Mouse (Mus musculus): ENCODE data around the gene Alpk1. TPM values are rescaled to one million over a fixed set of nuclear protein-coding genes. Genes with fewer than 3 reads are reported as not detected.

The Alpk1 gene
- polyA plus RNA-seq, 1 experiment from 2014 or later, result 0.60 TPM

DNA sequence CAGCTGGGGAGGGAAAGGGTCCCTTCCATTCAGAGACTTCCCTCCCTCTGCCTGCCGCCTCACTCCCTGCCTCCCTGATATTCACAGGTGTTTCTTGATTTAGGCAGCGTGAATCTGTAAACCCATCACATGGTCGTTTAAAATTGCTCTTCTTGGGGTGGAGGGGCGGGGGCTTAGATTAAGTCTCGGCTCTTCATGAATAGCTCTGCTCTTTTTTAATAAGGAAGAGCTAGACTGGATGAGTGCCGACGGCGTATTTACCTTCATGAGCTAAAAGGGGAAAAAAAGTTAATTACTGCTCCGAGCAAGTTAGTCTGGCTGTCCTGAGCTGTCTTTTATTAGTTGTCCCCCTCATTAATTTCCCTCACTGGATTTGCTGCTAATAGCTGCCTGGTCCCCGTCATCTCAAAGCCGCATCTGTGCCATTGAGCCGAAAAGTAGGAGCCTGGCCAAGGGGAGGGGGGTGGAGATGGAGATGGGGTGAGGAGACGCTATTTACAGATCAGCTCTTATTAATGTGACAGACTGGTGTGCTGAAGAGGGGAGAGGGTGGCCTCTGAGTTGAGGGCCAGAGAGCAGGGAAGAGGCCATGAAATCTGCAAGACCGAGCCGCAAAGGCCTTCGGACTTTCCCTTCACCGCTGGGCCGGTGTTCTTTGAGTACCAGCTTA lies 134.0 kb downstream of the Alpk1 start:
- peaks cover 35% of the 10 kb centered on the region for H3K27me3 ChIP-seq (ENCODE audit: control insufficient read depth, insufficient read depth, low read length)
- no peak overlapping the region for H3K4me3 ChIP-seq (ENCODE audit: low read depth, low read length)
- 49% methylated on average over 18 of the region's 18 CpGs for WGBS
- H3K4me1 ChIP-seq (ENCODE audit: control insufficient read depth, insufficient read depth, low read length), result no peaks in the 10 kb centered on the region
- H3K4me2 ChIP-seq (ENCODE audit: low read depth, low read length), result no peak overlapping the region
- no peaks in the 10 kb centered on the region for H3K36me3 ChIP-seq (replicated peaks; ENCODE audit: control insufficient read depth, insufficient read depth, low read depth, low read length)
- H3K9ac ChIP-seq (replicated peaks; ENCODE audit: low read length), result no peak overlapping the region
- no peak for DNase-seq (ENCODE audit: low spot score)
- no peaks in the 10 kb centered on the region for H3K9me3 ChIP-seq (replicated peaks; ENCODE audit: control insufficient read depth, low read length)
- H3K27ac ChIP-seq (replicated peaks; ENCODE audit: low read depth, low read length), result no peak overlapping the region
- ATAC-seq (replicated peaks; ENCODE audit: insufficient number of reproducible peaks, low FRiP score, low TSS enrichment, low read depth), result no peak

DNA sequence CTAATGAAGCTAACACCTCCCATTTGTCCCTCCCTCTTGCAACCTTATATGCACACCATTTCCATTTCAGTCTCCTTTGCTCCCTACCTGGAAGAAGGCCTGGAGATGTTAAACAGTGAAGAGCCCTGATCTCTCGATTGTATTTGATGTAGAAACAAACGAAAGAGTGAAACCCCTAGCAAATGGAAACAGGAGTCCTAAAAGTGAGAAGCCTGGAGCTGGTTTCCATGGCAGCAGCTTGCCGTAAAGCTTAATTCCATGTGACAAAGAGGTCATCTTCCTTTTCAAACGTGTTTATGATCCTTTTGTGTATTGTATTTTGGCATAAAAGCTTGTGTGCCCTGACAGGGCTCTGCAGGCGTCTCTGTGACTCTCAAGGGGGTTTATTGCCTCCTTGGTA lies 138.1 kb downstream of the Alpk1 start:
- H3K9ac ChIP-seq (replicated peaks; ENCODE audit: low read length), result no peak overlapping the region
- WGBS, result 6% methylated on average over 5 of the region's 5 CpGs
- no peak overlapping the region for H3K4me3 ChIP-seq (ENCODE audit: low read depth, low read length)
- H3K36me3 ChIP-seq (replicated peaks; ENCODE audit: control insufficient read depth, insufficient read depth, low read depth, low read length), result no peaks in the 10 kb centered on the region
- ATAC-seq (replicated peaks; ENCODE audit: insufficient number of reproducible peaks, low FRiP score, low TSS enrichment, low read depth) (no peak), DNase-seq (ENCODE audit: low spot score) (no peak)
- H3K27me3 ChIP-seq (ENCODE audit: control insufficient read depth, insufficient read depth, low read length), result peaks cover 68% of the 10 kb centered on the region
- no peak overlapping the region for H3K4me2 ChIP-seq (ENCODE audit: low read depth, low read length)
- H3K9me3 ChIP-seq (replicated peaks; ENCODE audit: control insufficient read depth, low read length), result no peaks in the 10 kb centered on the region
- H3K4me1 ChIP-seq (ENCODE audit: control insufficient read depth, insufficient read depth, low read length), result no peaks in the 10 kb centered on the region; the same call in 1 of the 2 replicates
- no peak overlapping the region for H3K27ac ChIP-seq (replicated peaks; ENCODE audit: low read depth, low read length)

DNA sequence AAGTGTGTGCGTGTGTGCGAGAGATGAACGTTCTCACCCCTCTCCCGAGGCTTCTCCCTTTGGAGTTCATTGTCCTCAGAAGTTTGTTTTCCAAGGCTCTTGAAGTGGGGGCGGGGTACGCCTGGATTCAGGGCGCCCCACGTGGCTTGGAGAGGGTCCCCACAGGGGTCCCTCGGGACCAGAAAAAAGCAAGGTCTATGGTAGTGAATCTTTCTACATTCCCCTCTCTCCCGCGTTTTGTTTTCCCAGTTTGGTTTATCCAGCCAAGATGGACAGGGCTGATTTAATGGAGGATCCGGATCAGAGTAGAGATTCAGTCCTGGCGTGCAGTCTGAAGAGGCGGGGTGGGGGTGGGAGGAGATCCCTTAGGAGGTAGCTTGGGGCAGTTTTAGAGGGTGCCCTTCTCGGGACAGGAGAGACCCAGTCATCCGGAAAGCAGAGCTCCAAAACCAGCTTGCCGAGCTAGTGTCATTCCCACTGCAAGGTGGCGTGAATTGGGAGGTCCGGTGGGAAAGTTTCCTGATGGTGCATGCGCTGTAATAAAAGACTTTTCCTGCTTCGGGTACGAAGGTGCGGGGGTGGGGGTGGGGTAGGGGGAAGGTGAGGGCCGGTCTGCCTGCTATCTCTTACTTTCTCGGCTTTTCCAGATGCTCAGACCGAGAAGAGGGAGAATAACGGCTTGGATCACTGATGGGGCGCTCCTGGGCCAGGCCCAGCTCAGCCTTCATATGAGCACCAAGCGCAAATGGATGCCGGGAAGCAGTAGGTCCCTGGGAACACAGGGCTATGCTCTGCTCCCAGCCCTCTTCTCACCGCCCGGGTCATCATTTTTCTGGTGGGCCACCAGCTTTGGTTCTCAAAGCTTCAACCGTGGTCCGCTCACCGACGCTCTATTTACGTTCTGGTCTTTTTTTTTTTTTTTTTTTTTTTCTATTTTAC lies 139.3 kb downstream of the Alpk1 start:
- Histone ChIP-seq H3K4me3 (ENCODE audit: low read depth, low read length) (no peak overlapping the region), H3K27me3 (ENCODE audit: control insufficient read depth, insufficient read depth, low read length) (peaks cover 69% of the 10 kb centered on the region), H3K9ac (replicated peaks; ENCODE audit: low read length) (no peak overlapping the region), H3K9me3 (replicated peaks; ENCODE audit: control insufficient read depth, low read length) (no peaks in the 10 kb centered on the region), H3K4me1 (ENCODE audit: control insufficient read depth, insufficient read depth, low read length) (no peaks in the 10 kb centered on the region; the same call in 1 of the 2 replicates), H3K27ac (replicated peaks; ENCODE audit: low read depth, low read length) (no peak overlapping the region), H3K4me2 (ENCODE audit: low read depth, low read length) (no peak overlapping the region), H3K36me3 (replicated peaks; ENCODE audit: control insufficient read depth, insufficient read depth, low read depth, low read length) (no peaks in the 10 kb centered on the region)
- DNase-seq (ENCODE audit: low spot score), result no peak
- 2% methylated on average over 37 of the region's 37 CpGs for WGBS
- ATAC-seq (replicated peaks; ENCODE audit: insufficient number of reproducible peaks, low FRiP score, low TSS enrichment, low read depth), result no peak

DNA sequence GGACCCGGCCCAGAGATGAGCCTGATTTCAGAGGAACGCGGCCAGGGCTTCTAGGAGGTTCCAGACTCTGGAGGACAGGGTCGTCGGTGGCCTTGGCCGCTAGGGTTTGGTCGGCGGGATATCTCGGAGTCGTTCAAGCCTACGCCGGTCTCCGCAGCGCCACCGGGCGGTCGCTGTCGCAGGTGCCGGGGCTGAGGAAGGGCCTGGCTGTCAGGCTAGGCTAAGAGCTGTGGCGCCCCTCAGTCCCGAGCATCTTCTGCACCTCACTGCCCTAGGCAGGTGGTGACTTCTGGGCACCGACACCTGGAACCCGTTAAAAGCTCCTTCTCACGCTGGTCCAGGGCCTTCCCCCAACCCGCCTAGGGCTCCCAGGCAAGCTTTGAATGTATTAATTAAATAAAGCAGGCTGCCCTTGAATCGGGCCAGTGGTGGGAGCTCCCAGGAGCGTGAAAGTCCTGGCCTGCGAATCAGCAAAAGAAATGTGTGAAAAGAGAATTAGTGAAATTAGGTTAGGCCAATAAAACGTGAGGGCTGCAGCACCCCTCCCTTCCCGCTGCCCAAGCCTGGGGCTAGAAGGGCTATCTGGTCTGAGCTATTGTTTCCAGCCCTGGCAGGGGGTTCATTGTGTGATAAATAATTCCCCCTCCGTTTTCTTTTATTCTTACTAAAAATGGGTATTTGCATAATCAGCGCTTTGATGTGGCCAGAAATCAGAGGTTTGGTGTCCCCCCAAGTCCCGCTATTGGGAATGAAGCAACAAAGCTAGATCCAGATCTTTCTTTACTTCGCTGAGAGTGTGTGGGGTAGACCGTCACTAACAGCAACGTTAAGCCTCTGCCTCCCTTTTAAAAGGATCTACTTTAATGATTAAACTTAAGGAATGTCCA lies 140.2 kb downstream of the Alpk1 start:
- Histone ChIP-seq H3K36me3 (replicated peaks; ENCODE audit: control insufficient read depth, insufficient read depth, low read depth, low read length) (no peaks in the 10 kb centered on the region), H3K9ac (replicated peaks; ENCODE audit: low read length) (no peak overlapping the region), H3K27ac (replicated peaks; ENCODE audit: low read depth, low read length) (no peak overlapping the region), H3K4me1 (ENCODE audit: control insufficient read depth, insufficient read depth, low read length) (no peaks in the 10 kb centered on the region; the same call in 1 of the 2 replicates), H3K4me2 (ENCODE audit: low read depth, low read length) (no peak overlapping the region), H3K4me3 (ENCODE audit: low read depth, low read length) (no peak overlapping the region), H3K27me3 (ENCODE audit: control insufficient read depth, insufficient read depth, low read length) (peaks cover 65% of the 10 kb centered on the region), H3K9me3 (replicated peaks; ENCODE audit: control insufficient read depth, low read length) (no peaks in the 10 kb centered on the region)
- WGBS, result under 1% methylated on average over 36 of the region's 36 CpGs
- ATAC-seq (replicated peaks; ENCODE audit: insufficient number of reproducible peaks, low FRiP score, low TSS enrichment, low read depth), result peak; percentile 82
- peak; percentile 79 for DNase-seq (ENCODE audit: low spot score)

DNA sequence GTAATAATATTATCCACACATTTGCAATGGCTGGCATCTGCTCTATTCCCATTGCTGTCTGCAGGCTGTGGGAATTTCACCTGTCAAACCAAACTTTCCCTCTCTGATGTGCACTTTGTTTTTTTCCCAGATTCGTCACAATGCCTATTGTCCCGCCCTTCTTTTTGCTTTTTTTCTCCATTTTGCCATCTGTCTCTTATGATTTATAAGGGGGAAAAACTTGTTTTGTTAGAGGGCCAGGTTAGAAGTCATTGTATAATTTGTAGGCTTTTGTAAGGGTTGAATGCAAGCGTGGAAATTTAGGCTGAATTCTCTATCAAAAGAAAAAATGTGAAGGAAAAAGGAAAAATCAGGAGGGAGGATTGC lies 145.4 kb downstream of the Alpk1 start:
- Histone ChIP-seq H3K9ac (replicated peaks; ENCODE audit: low read length) (no peak overlapping the region), H3K9me3 (replicated peaks; ENCODE audit: control insufficient read depth, low read length) (no peaks in the 10 kb centered on the region), H3K27me3 (ENCODE audit: control insufficient read depth, insufficient read depth, low read length) (peaks cover 74% of the 10 kb centered on the region), H3K27ac (replicated peaks; ENCODE audit: low read depth, low read length) (no peak overlapping the region), H3K36me3 (replicated peaks; ENCODE audit: control insufficient read depth, insufficient read depth, low read depth, low read length) (no peaks in the 10 kb centered on the region), H3K4me1 (ENCODE audit: control insufficient read depth, insufficient read depth, low read length) (peaks cover 7% of the 10 kb centered on the region), H3K4me3 (ENCODE audit: low read depth, low read length) (no peak overlapping the region), H3K4me2 (ENCODE audit: low read depth, low read length) (no peak overlapping the region)
- WGBS, result 6% methylated on average over 3 of the region's 3 CpGs
- ATAC-seq (replicated peaks; ENCODE audit: insufficient number of reproducible peaks, low FRiP score, low TSS enrichment, low read depth), result no peak
- no peak for DNase-seq (ENCODE audit: low spot score)

DNA sequence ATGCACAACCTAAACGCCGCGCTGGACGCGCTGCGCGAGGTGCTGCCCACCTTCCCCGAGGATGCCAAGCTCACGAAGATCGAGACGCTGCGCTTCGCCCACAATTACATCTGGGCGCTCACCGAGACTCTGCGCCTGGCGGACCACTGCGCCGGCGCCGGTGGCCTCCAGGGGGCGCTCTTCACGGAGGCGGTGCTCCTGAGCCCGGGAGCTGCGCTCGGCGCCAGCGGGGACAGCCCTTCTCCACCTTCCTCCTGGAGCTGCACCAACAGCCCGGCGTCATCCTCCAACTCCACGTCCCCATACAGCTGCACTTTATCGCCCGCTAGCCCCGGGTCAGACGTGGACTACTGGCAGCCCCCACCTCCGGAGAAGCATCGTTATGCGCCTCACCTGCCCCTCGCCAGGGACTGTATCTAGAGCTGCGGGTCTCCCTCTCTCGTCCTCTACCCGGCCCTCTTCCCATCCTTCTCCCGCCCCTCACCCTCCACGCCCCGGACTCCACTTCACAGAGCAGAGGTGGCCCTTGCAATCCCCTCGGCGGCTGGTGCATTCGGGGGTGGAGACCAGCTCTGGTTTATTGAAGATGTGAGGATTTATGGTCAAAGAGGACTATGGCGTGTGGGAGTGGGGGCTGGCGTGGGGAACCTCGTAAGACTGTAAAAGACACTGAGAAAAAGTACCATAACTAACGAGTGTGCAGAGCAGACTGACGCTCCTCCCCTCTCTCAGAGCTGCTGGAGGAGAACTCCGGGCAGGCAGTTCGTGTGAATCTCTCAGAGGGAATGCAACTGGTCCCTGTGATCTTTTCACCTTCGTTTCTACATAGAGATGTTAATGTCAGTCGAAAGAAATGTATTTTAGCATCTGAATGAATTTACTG lies 146.0 kb downstream of the Alpk1 start:
- Histone ChIP-seq H3K9ac (replicated peaks; ENCODE audit: low read length) (peak overlapping the region; percentile 34; the same call in 1 of the 2 replicates), H3K9me3 (replicated peaks; ENCODE audit: control insufficient read depth, low read length) (no peaks in the 10 kb centered on the region), H3K27me3 (ENCODE audit: control insufficient read depth, insufficient read depth, low read length) (peaks cover 70% of the 10 kb centered on the region), H3K4me3 (ENCODE audit: low read depth, low read length) (peak overlapping the region; percentile 36), H3K27ac (replicated peaks; ENCODE audit: low read depth, low read length) (no peak overlapping the region), H3K4me1 (ENCODE audit: control insufficient read depth, insufficient read depth, low read length) (peaks cover 7% of the 10 kb centered on the region), H3K36me3 (replicated peaks; ENCODE audit: control insufficient read depth, insufficient read depth, low read depth, low read length) (no peaks in the 10 kb centered on the region), H3K4me2 (ENCODE audit: low read depth, low read length) (peak overlapping the region; percentile 64)
- WGBS, result under 1% methylated on average over 56 of the region's 58 CpGs
- ATAC-seq (replicated peaks; ENCODE audit: insufficient number of reproducible peaks, low FRiP score, low TSS enrichment, low read depth) (peak; percentile 72), DNase-seq (ENCODE audit: low spot score) (peak; percentile 90)
